Mouse (Mus musculus): ENCODE results near the gene Ntm. TPM values are rescaled to one million over a fixed set of nuclear protein-coding genes. Genes with fewer than 3 reads are reported as not detected.

The Ntm gene
- polyA plus RNA-seq, 1 experiment from 2014 or later: 39.7 TPM

DNA sequence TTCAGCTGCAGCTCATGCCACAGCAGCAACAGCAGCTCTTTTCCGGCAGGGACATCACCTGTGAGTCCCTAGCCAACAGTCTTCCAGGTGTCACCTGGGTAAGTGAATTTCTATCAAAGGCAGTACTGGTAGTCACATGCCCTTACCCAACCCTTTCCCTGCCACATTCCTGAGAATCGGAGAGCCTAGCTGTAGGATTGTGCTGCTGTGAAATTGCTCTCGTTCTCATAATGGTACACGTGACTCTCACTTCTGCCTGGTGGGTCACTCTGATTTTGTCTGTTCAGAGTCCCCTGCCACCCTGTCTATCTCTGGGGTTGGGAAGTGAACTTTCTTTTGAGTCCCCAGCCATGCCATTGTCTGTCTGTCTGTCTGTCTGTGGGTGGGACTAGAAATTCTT, 697.8 kb downstream of the Ntm start:
- 38% methylated on average over 4 of the region's 4 CpGs for WGBS (ENCODE audit: insufficient replicate concordance)
- Histone ChIP-seq H3K9me3 (replicated peaks; ENCODE audit: control insufficient read depth, low read length) (no peaks in the 10 kb centered on the region), H3K27ac (ENCODE audit: low read depth, low read length) (no peak overlapping the region), H3K9ac (ENCODE audit: low read depth, low read length) (no peak overlapping the region), H3K36me3 (ENCODE audit: control insufficient read depth, insufficient read depth, low read length) (no peaks in the 10 kb centered on the region), H3K27me3 (ENCODE audit: control insufficient read depth, insufficient read depth, low read length) (no peaks in the 10 kb centered on the region), H3K4me2 (no peak overlapping the region), H3K4me3 (ENCODE audit: low read depth, low read length) (no peak overlapping the region), H3K4me1 (ENCODE audit: control insufficient read depth, insufficient read depth, low read length) (peaks cover 23% of the 10 kb centered on the region)
- no peak for ATAC-seq (replicated peaks; ENCODE audit: insufficient number of reproducible peaks, low FRiP score, low TSS enrichment)

DNA sequence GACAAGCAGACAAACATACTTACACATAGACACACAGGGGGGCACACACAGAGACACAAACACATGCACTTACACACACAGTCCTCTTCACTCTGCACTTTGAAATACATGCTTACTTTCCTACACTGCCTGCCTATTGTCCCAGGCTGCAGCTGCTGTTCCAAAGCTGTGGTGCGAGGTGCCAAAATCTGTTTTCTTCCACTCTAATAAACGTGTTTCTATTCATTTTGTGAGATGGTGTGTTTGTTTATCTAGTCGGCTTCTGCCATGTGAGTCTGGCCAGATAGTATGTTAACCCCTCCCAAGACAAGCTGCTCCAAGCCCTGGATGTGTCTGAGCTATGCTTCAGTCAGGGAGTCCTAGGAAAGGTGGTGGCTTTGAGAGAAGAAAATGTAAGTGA, 700.1 kb downstream of the Ntm start:
- no peak overlapping the region for H3K9ac ChIP-seq (ENCODE audit: low read depth, low read length)
- peaks cover 13% of the 10 kb centered on the region for H3K4me1 ChIP-seq (ENCODE audit: control insufficient read depth, insufficient read depth, low read length)
- no peaks in the 10 kb centered on the region for H3K27me3 ChIP-seq (ENCODE audit: control insufficient read depth, insufficient read depth, low read length)
- no peak for ATAC-seq (replicated peaks; ENCODE audit: insufficient number of reproducible peaks, low FRiP score, low TSS enrichment)
- no peak overlapping the region for H3K4me2 ChIP-seq
- 39% methylated on average over 3 of the region's 3 CpGs for WGBS (ENCODE audit: insufficient replicate concordance)
- H3K9me3 ChIP-seq (replicated peaks; ENCODE audit: control insufficient read depth, low read length): no peaks in the 10 kb centered on the region
- H3K4me3 ChIP-seq (ENCODE audit: low read depth, low read length): no peak overlapping the region
- no peaks in the 10 kb centered on the region for H3K36me3 ChIP-seq (ENCODE audit: control insufficient read depth, insufficient read depth, low read length)
- no peak overlapping the region for H3K27ac ChIP-seq (ENCODE audit: low read depth, low read length)

DNA sequence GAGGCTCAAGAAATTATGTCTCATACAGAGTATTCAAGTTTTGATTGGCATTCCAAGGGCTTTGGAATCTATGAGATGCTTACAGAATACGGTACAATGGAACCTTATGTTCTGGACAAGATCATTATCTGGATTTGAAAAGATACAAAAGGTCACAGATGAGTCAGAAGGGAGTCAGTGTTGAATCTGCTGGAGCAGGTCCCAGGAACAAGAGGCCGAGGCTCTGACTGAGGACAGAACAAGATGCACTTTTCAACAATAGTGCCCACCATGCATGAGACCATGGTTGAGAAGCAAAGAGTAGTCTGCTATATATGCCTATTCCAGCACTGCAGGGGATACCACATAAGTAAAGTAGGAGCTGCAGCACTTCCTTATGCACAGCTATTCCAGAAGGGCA, 710.1 kb downstream of the Ntm start:
- no peak overlapping the region for H3K27ac ChIP-seq (ENCODE audit: low read depth, low read length)
- H3K36me3 ChIP-seq (ENCODE audit: control insufficient read depth, insufficient read depth, low read length): no peaks in the 10 kb centered on the region
- H3K27me3 ChIP-seq (ENCODE audit: control insufficient read depth, insufficient read depth, low read length): no peaks in the 10 kb centered on the region
- WGBS (ENCODE audit: insufficient replicate concordance): 66% methylated on average over 2 of the region's 2 CpGs
- no peak overlapping the region for H3K4me2 ChIP-seq
- H3K9ac ChIP-seq (ENCODE audit: low read depth, low read length): no peak overlapping the region
- H3K4me3 ChIP-seq (ENCODE audit: low read depth, low read length): no peak overlapping the region
- H3K4me1 ChIP-seq (ENCODE audit: control insufficient read depth, insufficient read depth, low read length): no peaks in the 10 kb centered on the region
- H3K9me3 ChIP-seq (replicated peaks; ENCODE audit: control insufficient read depth, low read length): no peaks in the 10 kb centered on the region
- no peak for ATAC-seq (replicated peaks; ENCODE audit: insufficient number of reproducible peaks, low FRiP score, low TSS enrichment)

DNA sequence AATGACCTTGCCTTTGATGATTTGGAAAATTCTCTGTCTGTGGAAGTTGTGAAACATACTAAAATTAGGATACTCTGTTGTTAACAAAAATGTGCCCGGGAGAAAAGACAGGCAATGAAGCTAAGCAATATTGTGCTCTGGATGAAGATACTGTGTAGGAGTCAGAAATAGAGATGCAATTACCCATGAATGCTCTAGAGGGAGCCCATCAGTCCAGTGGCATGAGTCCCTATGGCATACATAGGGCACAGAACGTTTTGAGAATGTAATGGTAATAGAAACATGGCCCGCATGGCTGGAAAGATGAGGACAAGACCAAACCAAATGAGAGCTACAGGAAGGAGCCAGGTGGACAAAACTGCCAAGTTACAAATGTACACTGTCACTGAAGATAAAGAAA, 712.1 kb downstream of the Ntm start:
- Histone ChIP-seq H3K4me2 (no peak overlapping the region), H3K27ac (ENCODE audit: low read depth, low read length) (no peak overlapping the region), H3K9ac (ENCODE audit: low read depth, low read length) (no peak overlapping the region), H3K36me3 (ENCODE audit: control insufficient read depth, insufficient read depth, low read length) (no peaks in the 10 kb centered on the region), H3K4me1 (ENCODE audit: control insufficient read depth, insufficient read depth, low read length) (no peaks in the 10 kb centered on the region), H3K27me3 (ENCODE audit: control insufficient read depth, insufficient read depth, low read length) (no peaks in the 10 kb centered on the region), H3K4me3 (ENCODE audit: low read depth, low read length) (no peak overlapping the region), H3K9me3 (replicated peaks; ENCODE audit: control insufficient read depth, low read length) (no peaks in the 10 kb centered on the region)
- no peak for ATAC-seq (replicated peaks; ENCODE audit: insufficient number of reproducible peaks, low FRiP score, low TSS enrichment)
- WGBS (ENCODE audit: insufficient replicate concordance): 60% methylated on average over 3 of the region's 3 CpGs

DNA sequence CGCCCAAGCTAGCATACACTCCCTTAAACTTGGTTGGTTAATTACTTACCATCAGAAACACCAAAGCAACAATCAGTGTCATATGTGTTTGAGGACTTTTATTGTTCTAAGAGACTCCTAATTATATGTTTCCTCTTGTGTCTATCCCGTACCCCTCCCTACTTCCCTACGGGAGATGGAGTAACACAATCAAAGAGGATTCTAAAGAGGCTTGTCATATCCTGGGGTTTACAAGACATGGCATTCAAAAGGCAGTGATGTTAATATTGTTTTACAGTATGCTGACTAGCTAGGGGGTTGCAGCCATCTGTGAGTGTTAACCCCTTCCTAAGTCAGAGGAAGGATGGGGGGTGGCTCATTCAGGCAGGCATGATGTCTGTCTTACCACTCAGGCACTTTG, 715.1 kb downstream of the Ntm start:
- H3K4me3 ChIP-seq (ENCODE audit: low read depth, low read length): no peak overlapping the region
- no peaks in the 10 kb centered on the region for H3K9me3 ChIP-seq (replicated peaks; ENCODE audit: control insufficient read depth, low read length)
- no peak overlapping the region for H3K9ac ChIP-seq (ENCODE audit: low read depth, low read length)
- ATAC-seq (replicated peaks; ENCODE audit: insufficient number of reproducible peaks, low FRiP score, low TSS enrichment): no peak
- 76% methylated on average over 3 of the region's 3 CpGs for WGBS (ENCODE audit: insufficient replicate concordance)
- H3K36me3 ChIP-seq (ENCODE audit: control insufficient read depth, insufficient read depth, low read length): no peaks in the 10 kb centered on the region
- H3K27ac ChIP-seq (ENCODE audit: low read depth, low read length): no peak overlapping the region
- H3K27me3 ChIP-seq (ENCODE audit: control insufficient read depth, insufficient read depth, low read length): no peaks in the 10 kb centered on the region
- H3K4me2 ChIP-seq: no peak overlapping the region
- no peaks in the 10 kb centered on the region for H3K4me1 ChIP-seq (ENCODE audit: control insufficient read depth, insufficient read depth, low read length)

DNA sequence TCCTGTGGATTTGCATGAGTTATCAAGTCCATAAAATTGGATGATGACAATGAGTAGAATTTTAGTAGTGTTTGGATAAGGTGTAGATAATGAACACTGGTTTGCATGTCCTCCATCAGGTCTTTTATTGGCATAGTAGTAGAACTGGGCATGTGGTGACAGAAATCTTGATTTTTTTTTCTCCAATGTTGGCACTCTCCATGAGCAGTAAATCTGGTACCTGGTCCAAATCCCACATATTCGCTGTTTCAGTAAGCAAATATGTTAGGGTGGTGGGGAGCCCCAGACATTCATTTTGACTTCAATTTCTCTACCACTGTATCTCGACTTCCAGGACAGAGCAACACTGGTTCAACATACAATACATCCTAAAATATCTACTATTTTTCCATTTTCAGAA, 718.9 kb downstream of the Ntm start:
- no peak overlapping the region for H3K9ac ChIP-seq (ENCODE audit: low read depth, low read length)
- no peaks in the 10 kb centered on the region for H3K9me3 ChIP-seq (replicated peaks; ENCODE audit: control insufficient read depth, low read length)
- no peaks in the 10 kb centered on the region for H3K4me1 ChIP-seq (ENCODE audit: control insufficient read depth, insufficient read depth, low read length)
- H3K4me3 ChIP-seq (ENCODE audit: low read depth, low read length): no peak overlapping the region
- H3K36me3 ChIP-seq (ENCODE audit: control insufficient read depth, insufficient read depth, low read length): no peaks in the 10 kb centered on the region
- H3K4me2 ChIP-seq: no peak overlapping the region
- WGBS (ENCODE audit: insufficient replicate concordance): 81% methylated on average over 2 of the region's 2 CpGs
- ATAC-seq (replicated peaks; ENCODE audit: insufficient number of reproducible peaks, low FRiP score, low TSS enrichment): no peak
- no peaks in the 10 kb centered on the region for H3K27me3 ChIP-seq (ENCODE audit: control insufficient read depth, insufficient read depth, low read length)
- no peak overlapping the region for H3K27ac ChIP-seq (ENCODE audit: low read depth, low read length)

DNA sequence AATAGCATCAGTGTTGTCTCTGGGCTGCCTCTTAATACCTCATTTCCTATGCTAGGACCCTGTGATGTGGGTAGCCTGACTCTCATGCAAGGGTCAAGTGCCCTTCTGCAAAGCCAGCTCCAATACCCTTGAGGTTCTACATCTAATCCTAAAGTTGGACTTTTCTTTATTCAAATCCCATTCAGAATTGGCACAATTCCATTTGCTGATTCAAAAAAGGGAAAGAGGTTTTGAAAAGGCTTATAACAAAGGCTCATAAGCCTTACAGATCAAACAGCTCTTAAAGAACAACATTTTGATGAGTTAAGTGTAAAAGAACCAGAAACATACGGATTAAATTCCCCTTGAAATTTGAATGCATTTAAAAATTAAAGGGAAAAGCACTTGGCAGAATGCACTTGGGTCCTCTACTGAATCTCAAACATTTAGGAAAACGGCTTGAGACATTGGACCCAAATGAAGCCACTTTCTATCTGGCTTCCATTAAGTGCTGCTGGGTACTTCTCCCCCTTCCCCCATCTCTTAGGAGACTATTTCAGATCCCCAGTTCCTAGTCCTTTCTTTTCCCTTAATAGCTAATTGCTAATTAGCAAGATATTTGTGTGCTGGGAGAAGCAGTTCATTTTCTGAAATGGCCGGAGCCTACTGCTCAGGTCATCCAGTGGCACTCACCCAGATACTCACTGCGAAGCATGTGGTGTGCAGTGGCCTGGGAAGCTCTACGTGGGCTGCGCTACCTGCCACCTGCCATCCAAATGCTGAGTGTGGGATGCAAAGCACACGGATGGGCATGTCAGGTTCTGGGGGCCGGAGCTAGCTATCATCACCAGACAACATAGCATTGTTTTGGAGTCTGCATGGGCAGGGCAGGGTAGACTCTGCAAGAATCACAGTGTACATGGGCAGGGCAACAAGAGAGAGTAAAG, 720.2 kb downstream of the Ntm start:
- no peak overlapping the region for H3K4me2 ChIP-seq
- H3K36me3 ChIP-seq (ENCODE audit: control insufficient read depth, insufficient read depth, low read length): no peaks in the 10 kb centered on the region
- H3K9ac ChIP-seq (ENCODE audit: low read depth, low read length): no peak overlapping the region
- H3K27ac ChIP-seq (ENCODE audit: low read depth, low read length): no peak overlapping the region
- ATAC-seq (replicated peaks; ENCODE audit: insufficient number of reproducible peaks, low FRiP score, low TSS enrichment): no peak
- H3K9me3 ChIP-seq (replicated peaks; ENCODE audit: control insufficient read depth, low read length): no peaks in the 10 kb centered on the region
- H3K4me1 ChIP-seq (ENCODE audit: control insufficient read depth, insufficient read depth, low read length): no peaks in the 10 kb centered on the region
- 76% methylated on average over 8 of the region's 8 CpGs for WGBS (ENCODE audit: insufficient replicate concordance)
- no peak overlapping the region for H3K4me3 ChIP-seq (ENCODE audit: low read depth, low read length)
- H3K27me3 ChIP-seq (ENCODE audit: control insufficient read depth, insufficient read depth, low read length): no peaks in the 10 kb centered on the region

DNA sequence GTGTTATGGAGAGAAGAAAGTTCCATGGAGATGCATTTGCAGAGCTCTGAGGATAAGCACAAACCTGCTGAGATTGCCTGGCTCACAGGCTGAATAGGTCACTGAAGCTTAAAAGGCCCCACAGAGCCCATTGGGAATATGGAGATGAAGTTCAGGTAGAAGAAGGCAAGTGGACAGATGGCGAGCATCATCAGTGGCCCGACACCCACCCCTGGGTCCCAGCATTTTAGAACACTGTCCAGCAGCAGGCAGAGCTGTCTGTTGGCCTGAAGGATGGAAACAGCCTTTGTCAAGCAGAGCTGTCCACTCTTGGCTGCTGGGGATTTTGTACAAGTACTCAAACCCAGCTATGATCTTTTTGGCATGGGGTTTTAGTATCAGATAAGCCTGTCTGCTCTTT, 722.1 kb downstream of the Ntm start:
- Histone ChIP-seq H3K9me3 (replicated peaks; ENCODE audit: control insufficient read depth, low read length) (no peaks in the 10 kb centered on the region), H3K36me3 (ENCODE audit: control insufficient read depth, insufficient read depth, low read length) (no peaks in the 10 kb centered on the region)
- 84% methylated on average over 2 of the region's 2 CpGs for WGBS (ENCODE audit: insufficient replicate concordance)

DNA sequence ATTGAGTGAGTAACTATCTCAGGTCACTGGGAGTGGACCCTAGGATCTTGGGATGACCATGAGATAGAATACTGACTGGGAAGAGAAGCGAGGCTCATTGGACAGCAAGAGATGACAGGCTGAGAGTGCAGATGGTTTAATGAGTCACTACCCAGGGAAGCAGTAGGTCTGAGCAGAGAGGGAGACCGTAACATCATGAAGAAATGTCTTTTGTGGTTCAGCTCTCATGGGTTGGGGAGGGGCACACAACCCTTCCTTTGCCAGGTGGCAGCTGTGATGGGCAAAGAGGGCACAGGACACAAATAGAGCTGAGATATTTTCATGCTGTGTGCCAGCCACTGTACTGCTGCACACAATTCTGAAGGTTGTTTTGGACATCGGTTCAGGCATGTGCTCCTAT, 724.0 kb downstream of the Ntm start:
- WGBS (ENCODE audit: insufficient replicate concordance): 82% methylated on average over 3 of the region's 3 CpGs
- Histone ChIP-seq H3K9ac (ENCODE audit: low read depth, low read length) (no peak overlapping the region), H3K36me3 (ENCODE audit: control insufficient read depth, insufficient read depth, low read length) (no peaks in the 10 kb centered on the region), H3K27me3 (ENCODE audit: control insufficient read depth, insufficient read depth, low read length) (no peaks in the 10 kb centered on the region), H3K4me2 (no peak overlapping the region), H3K27ac (ENCODE audit: low read depth, low read length) (no peak overlapping the region), H3K4me3 (ENCODE audit: low read depth, low read length) (no peak overlapping the region), H3K9me3 (replicated peaks; ENCODE audit: control insufficient read depth, low read length) (no peaks in the 10 kb centered on the region), H3K4me1 (ENCODE audit: control insufficient read depth, insufficient read depth, low read length) (no peaks in the 10 kb centered on the region)
- no peak for ATAC-seq (replicated peaks; ENCODE audit: insufficient number of reproducible peaks, low FRiP score, low TSS enrichment)

More for the DNA sequence above, 722.1 kb downstream of the Ntm start:
- H3K4me2 ChIP-seq: no peak overlapping the region
- no peak for ATAC-seq (replicated peaks; ENCODE audit: insufficient number of reproducible peaks, low FRiP score, low TSS enrichment)
- no peak overlapping the region for H3K9ac ChIP-seq (ENCODE audit: low read depth, low read length)
- no peak overlapping the region for H3K4me3 ChIP-seq (ENCODE audit: low read depth, low read length)
- no peak overlapping the region for H3K27ac ChIP-seq (ENCODE audit: low read depth, low read length)
- no peaks in the 10 kb centered on the region for H3K4me1 ChIP-seq (ENCODE audit: control insufficient read depth, insufficient read depth, low read length)
- no peaks in the 10 kb centered on the region for H3K27me3 ChIP-seq (ENCODE audit: control insufficient read depth, insufficient read depth, low read length)
